Mouse (Mus musculus) Muller cell, postnatal 12 days (primary cell): ENCODE results near the gene BC067074.

Experiments
- DNase-seq: peaks from one replicate; pipeline ENCODE4 v3.0.0-alpha.2; 2015; ENCODE audit errors: inconsistent ontology term

BC067074 gene

DNA sequence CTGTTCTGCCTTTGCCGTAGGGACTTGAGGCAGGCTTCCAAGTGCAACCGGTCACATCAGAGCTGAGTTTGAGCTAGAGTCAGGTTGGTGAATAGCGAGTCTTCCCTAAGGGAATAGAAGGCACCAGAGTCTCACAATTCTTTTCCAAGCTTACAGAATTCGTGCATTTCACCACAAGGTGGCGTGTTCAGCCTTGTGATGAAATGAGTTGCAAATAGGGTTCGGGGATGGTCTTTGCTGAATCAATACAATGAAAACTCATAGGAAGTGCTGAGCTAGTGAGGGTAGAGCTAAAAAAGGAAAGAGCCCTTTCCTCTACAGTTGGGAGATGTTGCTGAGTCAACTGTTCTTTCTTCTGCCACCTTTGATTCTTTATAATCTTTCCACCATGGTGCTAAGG lies 29.0 kb downstream of the BC067074 start:
- DNase-seq, result peak; percentile 50

GRCm38 (mm10) chr13:113324241-113324640 lies 31.3 kb downstream of the BC067074 start:
- DNase-seq, result no peak

- DNase-seq, result no peak
These were observed 32.7 kb downstream of the BC067074 start for GRCm38 (mm10) chr13:113325678-113326077.

GRCm38 (mm10) chr13:113332256-113332655 lies 39.3 kb downstream of the BC067074 start:
- DNase-seq, result no peak

DNA sequence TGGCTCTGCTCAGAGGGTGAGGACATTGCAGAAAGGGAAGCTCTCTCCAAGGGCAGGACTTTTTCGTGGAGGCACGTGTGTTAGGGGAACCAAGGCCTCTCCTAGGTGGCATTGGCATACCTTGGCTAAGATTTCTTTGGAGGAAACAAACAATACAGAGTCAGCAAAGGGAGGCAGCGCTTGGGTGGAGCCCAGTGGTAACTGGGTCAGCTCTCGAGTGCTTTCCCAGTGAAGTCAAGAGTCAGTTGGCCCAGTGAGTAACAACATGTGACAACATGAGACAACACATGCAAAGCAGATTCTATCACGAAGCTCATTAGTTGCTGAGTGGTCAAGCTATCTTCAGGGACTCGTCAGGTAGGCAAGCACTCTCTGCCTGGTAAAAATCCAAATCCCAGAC lies 40.4 kb downstream of the BC067074 start:
- no peak for DNase-seq

DNA sequence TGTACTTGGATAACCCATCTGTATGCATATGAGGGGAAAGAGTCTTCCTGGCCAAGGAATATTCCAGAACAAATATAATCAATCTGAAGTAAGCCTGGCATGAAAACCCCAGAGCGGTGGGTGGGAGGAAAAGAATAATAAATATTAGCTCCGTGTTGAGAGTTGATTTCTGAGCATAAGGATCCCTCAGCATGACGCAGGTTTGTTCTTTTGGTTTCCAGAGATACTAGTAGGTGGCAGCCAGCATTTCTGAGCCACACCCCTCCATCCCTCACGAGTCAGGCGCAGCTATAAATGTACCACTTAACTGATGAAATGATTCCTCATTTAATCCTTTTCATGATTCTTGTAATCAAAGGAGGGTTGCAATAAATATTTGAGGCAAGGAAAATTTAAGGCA lies 41.0 kb downstream of the BC067074 start:
- DNase-seq, result no peak

GRCm38 (mm10) chr13:113334773-113335172 lies 41.8 kb downstream of the BC067074 start:
- DNase-seq, result peak; percentile 51

DNA sequence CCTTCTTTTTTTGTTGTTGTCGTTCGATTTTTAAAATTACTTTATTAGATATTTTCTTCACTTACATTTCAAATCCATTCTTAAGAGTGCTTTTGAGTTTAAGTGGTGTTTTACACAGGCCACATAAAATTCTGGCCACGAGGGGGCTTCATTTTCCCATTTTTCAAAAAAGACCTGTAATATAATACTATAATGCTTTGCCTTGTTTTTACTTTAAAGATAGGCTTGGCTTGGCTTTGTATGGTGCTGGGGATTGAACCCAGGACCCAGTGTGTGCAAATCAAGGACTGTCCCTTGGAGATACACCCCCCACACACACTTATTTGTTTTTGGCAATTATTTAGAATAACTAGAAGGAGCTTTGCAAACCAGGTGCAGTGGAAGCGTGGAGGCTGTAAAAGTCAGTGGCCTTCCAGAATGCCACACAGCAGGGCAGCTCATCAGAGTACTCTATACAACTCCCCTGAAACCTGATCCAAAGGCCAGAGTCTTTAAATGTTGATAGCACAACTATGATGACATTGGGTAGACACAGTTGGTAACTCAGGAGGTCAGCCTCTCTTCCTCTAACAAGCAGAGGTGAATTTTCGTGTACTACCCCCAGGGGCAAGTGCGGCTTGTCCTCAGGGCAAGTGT lies 44.4 kb downstream of the BC067074 start:
- peak; percentile 42 for DNase-seq

DNA sequence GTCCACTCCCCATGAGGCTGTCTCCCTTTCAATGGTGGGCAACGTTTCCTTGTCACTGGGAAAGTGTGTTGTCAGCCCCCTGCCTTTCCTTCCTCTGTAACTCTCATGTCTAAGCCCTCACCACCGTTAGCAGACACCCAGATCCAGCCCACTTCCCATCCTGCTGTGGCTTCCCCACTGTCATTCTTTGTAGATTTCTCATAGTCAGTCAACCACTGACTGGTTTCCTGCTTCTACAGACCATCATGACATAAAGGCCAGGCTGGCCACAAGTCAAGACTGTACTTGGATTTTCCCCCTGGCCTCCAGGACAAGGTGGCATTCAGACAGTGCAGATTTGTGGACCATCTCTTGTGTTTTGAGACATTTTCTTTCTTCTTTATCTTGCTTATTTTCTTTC lies 47.7 kb downstream of the BC067074 start:
- peak; percentile 86 for DNase-seq

- peak; percentile 94 for DNase-seq
These were observed 48.2 kb downstream of the BC067074 start for GRCm38 (mm10) chr13:113341161-113341560.

- no peak for DNase-seq
These were observed 49.5 kb downstream of the BC067074 start for GRCm38 (mm10) chr13:113342355-113342919.

GRCm38 (mm10) chr13:113350743-113351430 lies 57.9 kb downstream of the BC067074 start:
- no peak for DNase-seq

DNA sequence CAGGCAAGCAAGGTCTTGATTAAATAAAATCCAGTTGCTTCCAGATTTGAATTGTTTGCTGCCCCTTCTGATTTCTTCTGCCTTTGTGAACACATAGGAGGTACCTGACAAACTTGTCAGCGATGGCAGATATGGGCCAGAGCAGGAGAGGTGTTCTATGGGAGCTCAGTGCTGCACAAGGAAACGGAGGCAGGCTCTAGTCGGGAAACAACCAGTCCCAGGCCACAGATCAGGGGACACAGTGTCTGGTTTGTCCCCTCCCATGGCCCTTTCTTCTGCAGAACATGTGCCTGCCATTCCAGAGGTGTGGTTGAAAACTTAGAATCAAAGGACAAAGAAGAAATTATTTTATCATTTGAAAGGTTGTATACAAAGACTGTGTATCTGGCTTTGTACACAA lies 60.6 kb downstream of the BC067074 start:
- no peak for DNase-seq

DNA sequence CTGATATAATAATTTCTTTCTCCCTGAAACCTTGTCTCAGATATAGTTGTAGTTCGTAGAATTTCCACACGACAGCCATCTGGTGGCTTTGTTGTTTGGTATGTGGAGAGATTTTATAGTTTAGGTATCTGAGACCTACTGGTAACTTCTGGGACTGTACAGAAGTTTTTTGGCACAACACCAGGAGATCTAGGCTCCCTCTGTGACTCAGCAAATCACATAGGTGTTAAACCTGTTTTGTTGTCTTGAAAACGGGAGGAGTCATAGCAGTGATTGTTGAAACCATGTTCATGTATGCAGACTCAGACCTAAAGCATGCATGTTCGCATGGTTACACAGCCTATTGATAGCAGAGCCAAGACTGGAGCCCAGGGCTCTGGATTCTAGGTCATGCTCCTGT lies 61.0 kb downstream of the BC067074 start:
- DNase-seq, result no peak

DNA sequence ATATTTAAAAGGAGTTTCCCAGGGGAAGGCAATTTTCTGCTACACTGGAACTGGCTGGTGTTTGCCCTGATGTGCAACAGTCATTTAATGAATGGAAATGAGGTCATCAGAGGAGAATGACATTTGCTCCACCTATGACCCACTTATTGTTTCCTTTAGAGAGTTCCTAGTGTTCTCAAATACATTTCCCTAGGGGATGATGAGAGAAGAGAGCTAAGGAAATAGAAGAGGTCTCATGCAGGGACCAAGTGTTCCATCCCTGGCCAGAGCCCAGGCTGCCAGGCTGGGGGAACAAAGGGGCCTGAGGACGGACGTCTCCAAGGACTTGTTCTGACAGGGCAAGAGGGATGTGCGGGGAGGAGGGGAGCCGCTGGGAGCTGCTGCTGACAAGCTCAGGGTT lies 62.1 kb downstream of the BC067074 start:
- peak; percentile 42 for DNase-seq

- peak; percentile 57 for DNase-seq
These were observed 64.6 kb downstream of the BC067074 start for GRCm38 (mm10) chr13:113357438-113358144.

DNA sequence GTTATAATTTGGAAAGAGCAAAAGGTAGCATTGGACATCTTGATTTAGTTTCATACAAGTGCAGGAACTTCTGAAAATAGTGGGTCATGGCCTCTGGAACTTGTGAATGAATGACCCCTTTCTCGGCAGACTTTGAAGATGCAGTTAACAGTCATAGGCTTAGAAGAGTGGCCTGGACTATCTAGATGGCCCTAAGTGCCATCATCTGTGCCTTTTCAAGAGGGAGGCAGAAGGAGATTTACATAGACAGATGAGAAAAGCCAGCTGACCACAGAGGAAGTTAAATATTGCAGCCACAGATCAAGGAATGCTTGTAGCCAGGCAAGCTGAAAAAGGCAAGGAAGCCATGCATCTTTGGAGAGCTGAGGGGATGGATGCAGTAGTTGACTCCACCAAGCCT lies 66.7 kb downstream of the BC067074 start:
- DNase-seq, result no peak

DNA sequence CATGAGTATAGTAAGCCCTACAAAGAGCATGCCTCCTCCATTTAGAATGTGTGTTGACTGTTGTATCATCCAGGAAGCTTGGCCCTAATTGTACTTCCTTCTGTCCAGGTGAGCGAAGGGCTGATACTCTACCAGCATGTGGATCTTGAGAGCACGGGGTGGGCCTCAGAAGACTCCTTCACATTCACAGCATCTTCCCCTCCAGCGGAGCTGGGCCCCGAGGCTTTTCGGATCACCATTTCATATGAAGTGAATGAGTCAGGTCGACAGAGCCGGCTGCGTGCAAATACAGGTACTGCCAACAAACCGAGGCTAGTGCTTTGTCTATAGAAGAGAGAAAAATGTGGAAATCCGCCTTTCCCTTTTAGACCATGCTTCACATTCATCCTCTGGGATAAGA lies 73.0 kb downstream of the BC067074 start:
- no peak for DNase-seq

GRCm38 (mm10) chr13:113368931-113369579 lies 76.1 kb downstream of the BC067074 start:
- DNase-seq, result no peak

GRCm38 (mm10) chr13:113369622-113370021 lies 76.7 kb downstream of the BC067074 start:
- DNase-seq, result no peak

GRCm38 (mm10) chr13:113373291-113374083 lies 80.5 kb downstream of the BC067074 start:
- DNase-seq, result no peak
